Mouse (Mus musculus) C2C12 (cell line): ENCODE measurements around the gene Fndc5.

ENCODE experiments used
- CEBPB ChIP-seq: IDR thresholded peaks from one replicate; pipeline ENCODE4 v1.6.1; 2011; ENCODE audit warnings: low read depth, mild to moderate bottlenecking, control low read depth, moderate library complexity
- CTCF ChIP-seq: IDR thresholded peaks from one replicate; pipeline ENCODE4 v1.5.1; 2011; ENCODE audit not compliant: control insufficient read depth, insufficient read depth, insufficient read length
- FOSL1 ChIP-seq: IDR thresholded peaks from one replicate; pipeline ENCODE4 v1.8.0; 2011; ENCODE audit warnings: mild to moderate bottlenecking, low read length; ENCODE audit not compliant: poor library complexity, insufficient read depth, severe bottlenecking
- MAX ChIP-seq: IDR thresholded peaks from one replicate; pipeline ENCODE4 v1.6.1; 2011; ENCODE audit warnings: mild to moderate bottlenecking, control low read depth
- MYOG ChIP-seq: IDR thresholded peaks from one replicate; pipeline ENCODE4 v1.6.1; 2011; ENCODE audit not compliant: control insufficient read depth, insufficient read length; ENCODE audit errors: extremely low read depth
- USF1 ChIP-seq: IDR thresholded peaks from one replicate; pipeline ENCODE4 v1.6.1; 2011; ENCODE audit warnings: low read depth, mild to moderate bottlenecking, control low read depth, moderate library complexity

GRCm38 (mm10) chr4:129130755-129131303, 6.0 kb upstream of the Fndc5 start:
- TF ChIP-seq CTCF (no peak), MAX (no peak), CEBPB (no peak), MYOG (no peak), USF1 (no peak), FOSL1 (no peak)
